Mouse (Mus musculus): ENCODE measurements around the gene Large2. TPM values are rescaled to one million over a fixed set of nuclear protein-coding genes. Genes with fewer than 3 reads are reported as not detected.

The Large2 gene
- total and polyA plus RNA-seq, 2 experiments from 2014 or later: 1.4 to 1.6 TPM

DNA sequence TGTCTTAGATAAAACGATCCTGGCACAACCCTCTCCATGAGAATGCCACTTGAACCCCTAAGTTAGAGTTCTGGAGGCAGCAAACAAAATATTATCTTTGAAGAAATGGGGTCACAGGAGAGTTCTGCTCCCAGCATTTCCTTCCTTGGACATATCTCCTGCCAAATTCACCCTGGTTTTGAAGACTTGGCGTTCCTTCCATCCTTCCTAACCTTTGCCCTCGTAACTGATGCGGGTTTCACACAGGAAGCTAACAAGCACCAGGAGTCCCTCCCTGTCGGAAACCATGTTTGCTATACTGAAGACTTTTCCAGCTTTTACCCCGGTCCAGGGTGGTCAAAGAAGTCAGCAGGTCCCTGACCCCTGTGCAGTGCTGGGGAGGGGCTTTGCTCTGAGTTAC, 20.4 kb downstream of the Large2 start:
- no peak for TF ChIP-seq CTCF (IDR thresholded peaks at IDR 0.05)
- WGBS: 66% methylated on average over 6 of the region's 6 CpGs
- Histone ChIP-seq H3K4me3 (ENCODE audit: low read depth, low read length) (no peak overlapping the region), H3K27ac (ENCODE audit: low read depth, low read length) (no peak overlapping the region), H3K9ac (replicated peaks; ENCODE audit: low read length, poor library complexity, severe bottlenecking) (no peak overlapping the region), H3K4me2 (ENCODE audit: low read depth, low read length, poor library complexity, severe bottlenecking) (no peak overlapping the region), H3K36me3 (ENCODE audit: insufficient read depth, low read length) (peaks cover 39% of the 10 kb centered on the region), H3K4me1 (ENCODE audit: insufficient read depth, low read length) (no peaks in the 10 kb centered on the region), H3K9me3 (ENCODE audit: low read length) (no peaks in the 10 kb centered on the region), H3K27me3 (ENCODE audit: insufficient read depth, low read length) (no peaks in the 10 kb centered on the region)
- DNase-seq (ENCODE audit: low spot score) (no peak), ATAC-seq (ENCODE audit: low FRiP score) (no peak)

DNA sequence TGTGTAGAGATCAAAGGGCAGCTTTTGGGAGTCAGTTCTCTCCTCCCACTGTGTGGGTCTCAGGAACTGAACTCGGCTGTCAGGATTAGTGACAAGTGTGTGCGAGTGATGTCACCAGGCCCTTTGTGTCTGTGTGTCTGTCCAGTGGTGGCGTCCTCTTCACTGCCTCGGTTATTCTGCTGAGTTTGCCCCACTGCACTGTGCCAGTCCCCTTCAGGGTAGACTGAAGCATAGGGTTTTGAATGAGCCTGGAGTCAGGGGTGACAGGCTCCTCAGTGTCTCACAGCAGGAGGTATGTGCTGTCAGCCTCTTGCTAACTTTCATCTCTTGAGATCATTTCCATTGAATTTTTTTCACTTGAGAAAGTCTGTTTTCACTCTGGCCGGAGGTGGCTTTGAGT, 21.3 kb downstream of the Large2 start:
- no peak overlapping the region for H3K4me3 ChIP-seq (ENCODE audit: low read depth, low read length)
- peak; percentile 28 for DNase-seq (ENCODE audit: low spot score)
- no peak overlapping the region for H3K4me2 ChIP-seq (ENCODE audit: low read depth, low read length, poor library complexity, severe bottlenecking)
- H3K4me1 ChIP-seq (ENCODE audit: insufficient read depth, low read length): no peaks in the 10 kb centered on the region
- H3K9ac ChIP-seq (replicated peaks; ENCODE audit: low read length, poor library complexity, severe bottlenecking): no peak overlapping the region
- H3K36me3 ChIP-seq (ENCODE audit: insufficient read depth, low read length): peaks cover 36% of the 10 kb centered on the region
- no peak overlapping the region for H3K27ac ChIP-seq (ENCODE audit: low read depth, low read length)
- H3K9me3 ChIP-seq (ENCODE audit: low read length): no peaks in the 10 kb centered on the region
- no peak for ATAC-seq (ENCODE audit: low FRiP score)
- no peaks in the 10 kb centered on the region for H3K27me3 ChIP-seq (ENCODE audit: insufficient read depth, low read length)
- 21% methylated on average over 5 of the region's 5 CpGs for WGBS
- no peak for TF ChIP-seq CTCF (IDR thresholded peaks at IDR 0.05)

DNA sequence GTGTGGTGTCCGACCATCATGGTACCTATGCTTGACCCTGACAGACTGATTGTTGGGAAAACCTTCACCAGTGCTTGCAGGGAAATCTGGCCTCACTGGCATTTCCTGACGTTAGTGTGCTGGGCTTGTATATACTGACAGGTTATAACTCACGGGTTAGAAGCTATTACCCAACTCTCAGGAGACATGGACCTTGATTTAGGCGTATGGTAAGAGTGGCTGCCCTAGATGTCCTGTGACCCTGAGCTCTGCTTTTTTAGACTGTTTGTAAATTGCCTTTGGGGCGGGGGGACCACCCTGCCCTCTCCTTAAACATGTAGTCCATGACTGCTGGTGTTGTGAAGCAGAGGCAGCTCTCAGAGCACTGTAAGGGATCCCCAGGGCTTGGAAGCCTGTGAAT, 24.0 kb downstream of the Large2 start:
- no peak for TF ChIP-seq CTCF (IDR thresholded peaks at IDR 0.05)
- ATAC-seq (ENCODE audit: low FRiP score): no peak
- H3K9me3 ChIP-seq (ENCODE audit: low read length): no peaks in the 10 kb centered on the region
- H3K27me3 ChIP-seq (ENCODE audit: insufficient read depth, low read length): no peaks in the 10 kb centered on the region
- H3K4me2 ChIP-seq (ENCODE audit: low read depth, low read length, poor library complexity, severe bottlenecking): no peak overlapping the region
- 88% methylated on average over 5 of the region's 5 CpGs for WGBS
- no peak for DNase-seq (ENCODE audit: low spot score)
- no peak overlapping the region for H3K9ac ChIP-seq (replicated peaks; ENCODE audit: low read length, poor library complexity, severe bottlenecking)
- no peaks in the 10 kb centered on the region for H3K4me1 ChIP-seq (ENCODE audit: insufficient read depth, low read length)
- H3K36me3 ChIP-seq (ENCODE audit: insufficient read depth, low read length): peaks cover 25% of the 10 kb centered on the region
- H3K4me3 ChIP-seq (ENCODE audit: low read depth, low read length): no peak overlapping the region
- no peak overlapping the region for H3K27ac ChIP-seq (ENCODE audit: low read depth, low read length)

GRCm38 (mm10) chr2:92349589-92350425, 24.9 kb downstream of the Large2 start:
- H3K27me3 ChIP-seq (ENCODE audit: insufficient read depth, low read length): no peaks in the 10 kb centered on the region
- no peak for ATAC-seq (ENCODE audit: low FRiP score)
- 0 out of 2 replicates have a peak overlapping the region, but pooled peaks have one; percentile 26 for H3K27ac ChIP-seq (ENCODE audit: low read depth, low read length)

DNA sequence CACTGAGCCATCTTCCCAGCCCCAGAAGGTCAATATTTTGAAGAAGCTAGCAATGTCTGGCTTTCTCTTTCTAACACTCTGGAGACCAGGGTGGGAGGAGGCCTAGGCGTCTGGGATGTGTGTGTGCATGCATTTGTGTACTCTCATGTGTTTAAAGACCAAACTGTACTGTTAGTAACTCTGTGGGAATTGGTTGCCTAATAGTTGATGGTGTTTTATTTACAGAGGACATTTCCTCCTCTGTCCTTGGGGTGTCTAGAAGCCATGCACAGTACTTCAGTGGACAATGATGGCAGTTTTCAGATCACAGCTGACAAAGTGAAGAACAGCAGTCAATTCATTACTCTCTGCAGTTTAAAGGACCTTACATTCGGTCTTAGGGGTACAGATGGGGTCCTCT, 27.5 kb downstream of the Large2 start:
- no peak overlapping the region for H3K9ac ChIP-seq (replicated peaks; ENCODE audit: low read length, poor library complexity, severe bottlenecking)
- no peaks in the 10 kb centered on the region for H3K27me3 ChIP-seq (ENCODE audit: insufficient read depth, low read length)
- DNase-seq (ENCODE audit: low spot score) (no peak), ATAC-seq (ENCODE audit: low FRiP score) (no peak)
- H3K4me1 ChIP-seq (ENCODE audit: insufficient read depth, low read length): no peaks in the 10 kb centered on the region
- H3K4me2 ChIP-seq (ENCODE audit: low read depth, low read length, poor library complexity, severe bottlenecking): no peak overlapping the region
- H3K27ac ChIP-seq (ENCODE audit: low read depth, low read length): no peak overlapping the region
- H3K36me3 ChIP-seq (ENCODE audit: insufficient read depth, low read length): peaks cover 32% of the 10 kb centered on the region
- no peak overlapping the region for H3K4me3 ChIP-seq (ENCODE audit: low read depth, low read length)
- WGBS: 97% methylated on average over 2 of the region's 2 CpGs
- no peak for TF ChIP-seq CTCF (IDR thresholded peaks at IDR 0.05)
- no peaks in the 10 kb centered on the region for H3K9me3 ChIP-seq (ENCODE audit: low read length)

More at GRCm38 (mm10) chr2:92349589-92350425, 24.9 kb downstream of the Large2 start:
- no peak overlapping the region for H3K9ac ChIP-seq (replicated peaks; ENCODE audit: low read length, poor library complexity, severe bottlenecking)
- H3K9me3 ChIP-seq (ENCODE audit: low read length): no peaks in the 10 kb centered on the region
- no peak overlapping the region for H3K4me2 ChIP-seq (ENCODE audit: low read depth, low read length, poor library complexity, severe bottlenecking)
- no peaks in the 10 kb centered on the region for H3K4me1 ChIP-seq (ENCODE audit: insufficient read depth, low read length)
- DNase-seq (ENCODE audit: low spot score): peak; percentile 33
- H3K36me3 ChIP-seq (ENCODE audit: insufficient read depth, low read length): peaks cover 28% of the 10 kb centered on the region
- TF ChIP-seq CTCF (IDR thresholded peaks at IDR 0.05): no peak
- no peak overlapping the region for H3K4me3 ChIP-seq (ENCODE audit: low read depth, low read length)
- 80% methylated on average over 6 of the region's 6 CpGs for WGBS

DNA sequence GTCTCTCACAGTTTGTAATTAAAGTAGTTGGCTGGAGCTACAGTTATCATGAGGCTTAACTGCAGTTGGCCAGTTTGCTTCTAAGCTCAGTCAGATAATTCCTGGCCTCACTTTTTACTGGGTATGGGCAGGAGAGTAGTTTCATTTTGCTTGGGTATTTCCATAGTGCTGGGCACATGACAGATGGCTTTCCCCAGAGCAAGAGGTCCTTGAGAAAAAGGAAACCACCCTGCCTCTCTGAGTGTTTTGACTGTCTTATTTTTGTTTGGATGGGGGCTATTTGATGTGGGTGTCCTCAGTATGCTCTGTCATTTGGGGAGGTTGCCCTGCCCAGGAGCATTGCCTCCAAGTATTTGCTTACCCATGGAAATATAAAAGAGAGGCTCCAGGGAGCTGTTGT, 32.3 kb downstream of the Large2 start:
- DNase-seq (ENCODE audit: low spot score): no peak
- ATAC-seq (ENCODE audit: low FRiP score): no peak
- H3K36me3 ChIP-seq (ENCODE audit: insufficient read depth, low read length): peaks cover 8% of the 10 kb centered on the region

More for the DNA sequence above, 32.3 kb downstream of the Large2 start:
- TF ChIP-seq CTCF (IDR thresholded peaks at IDR 0.05): no peak
- Histone ChIP-seq H3K4me3 (ENCODE audit: low read depth, low read length) (no peak overlapping the region), H3K27ac (ENCODE audit: low read depth, low read length) (no peak overlapping the region), H3K9ac (replicated peaks; ENCODE audit: low read length, poor library complexity, severe bottlenecking) (no peak overlapping the region), H3K4me1 (ENCODE audit: insufficient read depth, low read length) (no peaks in the 10 kb centered on the region), H3K27me3 (ENCODE audit: insufficient read depth, low read length) (no peaks in the 10 kb centered on the region), H3K9me3 (ENCODE audit: low read length) (no peaks in the 10 kb centered on the region), H3K4me2 (ENCODE audit: low read depth, low read length, poor library complexity, severe bottlenecking) (no peak overlapping the region)
